Mouse (Mus musculus) E14TG2a.4 (cell line): ENCODE data around the gene Shisal1.

Source experiments
- CTCF ChIP-seq: conservative IDR thresholded peaks from 2 replicates; pipeline ENCODE4 v1.5.1; 2014; ENCODE audit warnings: low read length
- NANOG ChIP-seq: IDR thresholded peaks from 2 replicates; pipeline ENCODE4 v1.6.1; 2014; ENCODE audit warnings: borderline replicate concordance, low read length, mixed read lengths

GRCm38 (mm10) chr15:84351342-84351741 is 95.6 kb downstream of the Shisal1 start:
- TF ChIP-seq NANOG (no peak), CTCF (no peak)
